Mouse (Mus musculus): Measurements from ENCODE around the gene Rint1. TPM values are rescaled to one million over a fixed set of nuclear protein-coding genes. Genes with fewer than 3 reads are reported as not detected.
"Not testable (repeated sequence)": the region's sequence is repeated elsewhere in the genome, so short reads cannot be mapped to it uniquely, and the experiment has no call there.

The Rint1 gene
- polyA plus RNA-seq, 1 experiment from 2014 or later = 28.8 TPM

- Histone ChIP-seq H3K27ac (peak overlapping the region; percentile 79), H3K4me3 (replicated peaks; ENCODE audit: low read length) (peak overlapping the region; percentile 58), H3K9ac (peak overlapping the region; percentile 74), H3K9me3 (ENCODE audit: control insufficient read depth, low read length) (no peaks in the 10 kb centered on the region), H3K36me3 (replicated peaks; ENCODE audit: control insufficient read depth, insufficient read depth) (peaks cover 13% of the 10 kb centered on the region), H3K27me3 (ENCODE audit: control insufficient read depth, insufficient read depth, low read length) (no peaks in the 10 kb centered on the region), H3K4me1 (replicated peaks; ENCODE audit: control insufficient read depth, insufficient read depth, low read length) (peaks cover 21% of the 10 kb centered on the region), H3K4me2 (replicated peaks) (peak overlapping the region; percentile 78)
- peak; percentile 43 for DNase-seq (ENCODE audit: low spot score)
- WGBS = 41% methylated on average over 7 of the region's 7 CpGs
- ATAC-seq (ENCODE audit: low FRiP score) = no peak
Measured at GRCm38 (mm10) chr5:23844531-23844841, 57.0 kb downstream of the Rint1 start.

GRCm38 (mm10) chr5:23845141-23845540 is 57.6 kb downstream of the Rint1 start:
- Histone ChIP-seq H3K27me3 (ENCODE audit: control insufficient read depth, insufficient read depth, low read length) (no peaks in the 10 kb centered on the region), H3K4me1 (replicated peaks; ENCODE audit: control insufficient read depth, insufficient read depth, low read length) (peaks cover 21% of the 10 kb centered on the region), H3K27ac (no peak overlapping the region), H3K36me3 (replicated peaks; ENCODE audit: control insufficient read depth, insufficient read depth) (peaks cover 7% of the 10 kb centered on the region), H3K9me3 (ENCODE audit: control insufficient read depth, low read length) (no peaks in the 10 kb centered on the region), H3K9ac (0 out of 2 replicates have a peak overlapping the region, but pooled peaks have one; percentile 74), H3K4me2 (replicated peaks) (peak overlapping the region; percentile 78; the same call in 1 of the 2 replicates), H3K4me3 (replicated peaks; ENCODE audit: low read length) (no peak overlapping the region)
- 81% methylated on average over 3 of the region's 3 CpGs for WGBS
- ATAC-seq (ENCODE audit: low FRiP score) (no peak), DNase-seq (ENCODE audit: low spot score) (no peak)

- Histone ChIP-seq H3K27me3 (ENCODE audit: control insufficient read depth, insufficient read depth, low read length) (no peaks in the 10 kb centered on the region), H3K27ac (peak overlapping the region; percentile 65), H3K4me1 (replicated peaks; ENCODE audit: control insufficient read depth, insufficient read depth, low read length) (peaks cover 6% of the 10 kb centered on the region), H3K9me3 (ENCODE audit: control insufficient read depth, low read length) (no peaks in the 10 kb centered on the region), H3K4me2 (replicated peaks) (peak overlapping the region; percentile 91), H3K4me3 (replicated peaks; ENCODE audit: low read length) (peak overlapping the region; percentile 77), H3K36me3 (replicated peaks; ENCODE audit: control insufficient read depth, insufficient read depth) (peaks cover 31% of the 10 kb centered on the region), H3K9ac (peak overlapping the region; percentile 84)
- WGBS = under 1% methylated on average over 60 of the region's 61 CpGs
- DNase-seq (ENCODE audit: low spot score) (peak; percentile 88), ATAC-seq (ENCODE audit: low FRiP score) (peak; percentile 95)
Measured at GRCm38 (mm10) chr5:23850345-23851159, 63.0 kb downstream of the Rint1 start.

- 11% methylated on average over 4 of the region's 4 CpGs for WGBS
- ATAC-seq (ENCODE audit: low FRiP score); DNase-seq (ENCODE audit: low spot score): not testable (repeated sequence)
Measured at GRCm38 (mm10) chr5:23851160-23851555, 63.6 kb downstream of the Rint1 start.

GRCm38 (mm10) chr5:23852916-23853315 is 65.4 kb downstream of the Rint1 start:
- not testable (repeated sequence) for H3K4me2 ChIP-seq (replicated peaks); H3K27ac ChIP-seq; H3K4me3 ChIP-seq (replicated peaks; ENCODE audit: low read length); H3K4me1 ChIP-seq (replicated peaks; ENCODE audit: control insufficient read depth, insufficient read depth, low read length); ATAC-seq (ENCODE audit: low FRiP score); H3K9me3 ChIP-seq (ENCODE audit: control insufficient read depth, low read length); DNase-seq (ENCODE audit: low spot score); H3K27me3 ChIP-seq (ENCODE audit: control insufficient read depth, insufficient read depth, low read length); H3K9ac ChIP-seq
- WGBS = 96% methylated on average over 1 of the region's 1 CpGs
- H3K36me3 ChIP-seq (replicated peaks; ENCODE audit: control insufficient read depth, insufficient read depth) = peaks cover 52% of the 10 kb centered on the region

More at GRCm38 (mm10) chr5:23851160-23851555, 63.6 kb downstream of the Rint1 start:
- Histone ChIP-seq H3K27ac (peak overlapping the region; percentile 65; the same call in 1 of the 2 replicates), H3K36me3 (replicated peaks; ENCODE audit: control insufficient read depth, insufficient read depth) (peaks cover 37% of the 10 kb centered on the region), H3K4me3 (replicated peaks; ENCODE audit: low read length) (peak overlapping the region; percentile 77), H3K9ac (peak overlapping the region; percentile 84), H3K4me2 (replicated peaks) (peak overlapping the region; percentile 91)
- not testable (repeated sequence) for H3K27me3 ChIP-seq (ENCODE audit: control insufficient read depth, insufficient read depth, low read length); H3K9me3 ChIP-seq (ENCODE audit: control insufficient read depth, low read length); H3K4me1 ChIP-seq (replicated peaks; ENCODE audit: control insufficient read depth, insufficient read depth, low read length)

GRCm38 (mm10) chr5:23855484-23855883 is 68.0 kb downstream of the Rint1 start:
- no peak overlapping the region for H3K9ac ChIP-seq
- no peak overlapping the region for H3K27ac ChIP-seq
- H3K27me3 ChIP-seq (ENCODE audit: control insufficient read depth, insufficient read depth, low read length) = no peaks in the 10 kb centered on the region
- ATAC-seq (ENCODE audit: low FRiP score) = no peak
- DNase-seq (ENCODE audit: low spot score) = no peak
- WGBS = 94% methylated on average over 6 of the region's 6 CpGs
- H3K4me3 ChIP-seq (replicated peaks; ENCODE audit: low read length) = no peak overlapping the region
- peaks cover 61% of the 10 kb centered on the region for H3K36me3 ChIP-seq (replicated peaks; ENCODE audit: control insufficient read depth, insufficient read depth)
- H3K4me1 ChIP-seq (replicated peaks; ENCODE audit: control insufficient read depth, insufficient read depth, low read length) = peaks cover 6% of the 10 kb centered on the region
- H3K4me2 ChIP-seq (replicated peaks) = no peak overlapping the region
- no peaks in the 10 kb centered on the region for H3K9me3 ChIP-seq (ENCODE audit: control insufficient read depth, low read length)

GRCm38 (mm10) chr5:23856164-23856563 is 68.7 kb downstream of the Rint1 start:
- Histone ChIP-seq H3K27me3 (ENCODE audit: control insufficient read depth, insufficient read depth, low read length) (no peaks in the 10 kb centered on the region), H3K4me2 (replicated peaks) (no peak overlapping the region), H3K36me3 (replicated peaks; ENCODE audit: control insufficient read depth, insufficient read depth) (peaks cover 61% of the 10 kb centered on the region), H3K27ac (no peak overlapping the region), H3K4me1 (replicated peaks; ENCODE audit: control insufficient read depth, insufficient read depth, low read length) (peaks cover 6% of the 10 kb centered on the region), H3K4me3 (replicated peaks; ENCODE audit: low read length) (no peak overlapping the region), H3K9ac (no peak overlapping the region), H3K9me3 (ENCODE audit: control insufficient read depth, low read length) (no peaks in the 10 kb centered on the region)
- no peak for DNase-seq (ENCODE audit: low spot score)
- 92% methylated on average over 1 of the region's 1 CpGs for WGBS
- no peak for ATAC-seq (ENCODE audit: low FRiP score)

- no peaks in the 10 kb centered on the region for H3K27me3 ChIP-seq (ENCODE audit: control insufficient read depth, insufficient read depth, low read length)
Measured at GRCm38 (mm10) chr5:23857189-23857588, 69.7 kb downstream of the Rint1 start.

GRCm38 (mm10) chr5:23858001-23858400 is 70.5 kb downstream of the Rint1 start:
- Histone ChIP-seq H3K27ac (no peak overlapping the region), H3K4me1 (replicated peaks; ENCODE audit: control insufficient read depth, insufficient read depth, low read length) (no peaks in the 10 kb centered on the region), H3K9ac (no peak overlapping the region), H3K4me3 (replicated peaks; ENCODE audit: low read length) (no peak overlapping the region), H3K4me2 (replicated peaks) (no peak overlapping the region), H3K27me3 (ENCODE audit: control insufficient read depth, insufficient read depth, low read length) (no peaks in the 10 kb centered on the region), H3K9me3 (ENCODE audit: control insufficient read depth, low read length) (no peaks in the 10 kb centered on the region), H3K36me3 (replicated peaks; ENCODE audit: control insufficient read depth, insufficient read depth) (peaks cover 54% of the 10 kb centered on the region)
- WGBS = 93% methylated on average over 3 of the region's 3 CpGs
- ATAC-seq (ENCODE audit: low FRiP score) (no peak), DNase-seq (ENCODE audit: low spot score) (no peak)

More at GRCm38 (mm10) chr5:23857189-23857588, 69.7 kb downstream of the Rint1 start:
- no peak overlapping the region for H3K4me3 ChIP-seq (replicated peaks; ENCODE audit: low read length)
- no peak overlapping the region for H3K27ac ChIP-seq
- DNase-seq (ENCODE audit: low spot score) (no peak), ATAC-seq (ENCODE audit: low FRiP score) (no peak)
- peaks cover 61% of the 10 kb centered on the region for H3K36me3 ChIP-seq (replicated peaks; ENCODE audit: control insufficient read depth, insufficient read depth)
- no peak overlapping the region for H3K9ac ChIP-seq
- no peak overlapping the region for H3K4me2 ChIP-seq (replicated peaks)
- H3K9me3 ChIP-seq (ENCODE audit: control insufficient read depth, low read length) = no peaks in the 10 kb centered on the region
- H3K4me1 ChIP-seq (replicated peaks; ENCODE audit: control insufficient read depth, insufficient read depth, low read length) = no peaks in the 10 kb centered on the region
